Mouse (Mus musculus): ENCODE data around the gene Myo10. TPM values are rescaled to one million over a fixed set of nuclear protein-coding genes. Genes with fewer than 3 reads are reported as not detected.

Myo10 gene
- polyA plus RNA-seq, 1 experiment from 2014 or later, result 30.4 TPM

- Histone ChIP-seq H3K9me3 (replicated peaks; ENCODE audit: control insufficient read depth, low read length) (no peaks in the 10 kb centered on the region), H3K36me3 (ENCODE audit: control insufficient read depth, insufficient read depth, low read length) (no peaks in the 10 kb centered on the region), H3K4me3 (replicated peaks; ENCODE audit: low read length) (no peak overlapping the region), H3K27ac (ENCODE audit: low read length) (no peak overlapping the region), H3K4me2 (ENCODE audit: low read depth, low read length) (no peak overlapping the region), H3K27me3 (ENCODE audit: control insufficient read depth, insufficient read depth, low read length) (no peaks in the 10 kb centered on the region), H3K4me1 (ENCODE audit: control insufficient read depth, insufficient read depth, low read length) (peaks cover 38% of the 10 kb centered on the region), H3K9ac (ENCODE audit: low read length) (no peak overlapping the region)
- 86% methylated on average over 5 of the region's 5 CpGs for WGBS
- no peak for ATAC-seq (ENCODE audit: insufficient read depth, low FRiP score)
Measured at GRCm38 (mm10) chr15:25639217-25639616, 16.9 kb downstream of the Myo10 start.

GRCm38 (mm10) chr15:25640840-25641752 is 18.8 kb downstream of the Myo10 start:
- Histone ChIP-seq H3K9me3 (replicated peaks; ENCODE audit: control insufficient read depth, low read length) (no peaks in the 10 kb centered on the region), H3K27ac (ENCODE audit: low read length) (peak overlapping the region; percentile 78; the same call in 1 of the 2 replicates), H3K4me1 (ENCODE audit: control insufficient read depth, insufficient read depth, low read length) (peaks cover 36% of the 10 kb centered on the region), H3K36me3 (ENCODE audit: control insufficient read depth, insufficient read depth, low read length) (no peaks in the 10 kb centered on the region), H3K9ac (ENCODE audit: low read length) (no peak overlapping the region), H3K4me3 (replicated peaks; ENCODE audit: low read length) (no peak overlapping the region), H3K4me2 (ENCODE audit: low read depth, low read length) (no peak overlapping the region), H3K27me3 (ENCODE audit: control insufficient read depth, insufficient read depth, low read length) (no peaks in the 10 kb centered on the region)
- 66% methylated on average over 12 of the region's 12 CpGs for WGBS
- ATAC-seq (ENCODE audit: insufficient read depth, low FRiP score), result no peak

- Histone ChIP-seq H3K4me2 (ENCODE audit: low read depth, low read length) (peak overlapping the region; percentile 14; the same call in 1 of the 2 replicates), H3K4me3 (replicated peaks; ENCODE audit: low read length) (no peak overlapping the region), H3K27ac (ENCODE audit: low read length) (peak overlapping the region; percentile 78), H3K36me3 (ENCODE audit: control insufficient read depth, insufficient read depth, low read length) (no peaks in the 10 kb centered on the region), H3K27me3 (ENCODE audit: control insufficient read depth, insufficient read depth, low read length) (no peaks in the 10 kb centered on the region), H3K4me1 (ENCODE audit: control insufficient read depth, insufficient read depth, low read length) (peaks cover 29% of the 10 kb centered on the region), H3K9ac (ENCODE audit: low read length) (no peak overlapping the region), H3K9me3 (replicated peaks; ENCODE audit: control insufficient read depth, low read length) (no peaks in the 10 kb centered on the region)
- 24% methylated on average over 9 of the region's 9 CpGs for WGBS
- ATAC-seq (ENCODE audit: insufficient read depth, low FRiP score), result peak; percentile 59
Measured at GRCm38 (mm10) chr15:25642214-25643058, 20.1 kb downstream of the Myo10 start.

GRCm38 (mm10) chr15:25645862-25646261 is 23.5 kb downstream of the Myo10 start:
- Histone ChIP-seq H3K36me3 (ENCODE audit: control insufficient read depth, insufficient read depth, low read length) (no peaks in the 10 kb centered on the region), H3K4me3 (replicated peaks; ENCODE audit: low read length) (no peak overlapping the region), H3K27me3 (ENCODE audit: control insufficient read depth, insufficient read depth, low read length) (no peaks in the 10 kb centered on the region), H3K4me2 (ENCODE audit: low read depth, low read length) (no peak overlapping the region), H3K9ac (ENCODE audit: low read length) (no peak overlapping the region), H3K4me1 (ENCODE audit: control insufficient read depth, insufficient read depth, low read length) (peaks cover 33% of the 10 kb centered on the region), H3K9me3 (replicated peaks; ENCODE audit: control insufficient read depth, low read length) (no peaks in the 10 kb centered on the region), H3K27ac (ENCODE audit: low read length) (no peak overlapping the region)
- ATAC-seq (ENCODE audit: insufficient read depth, low FRiP score), result no peak
- 76% methylated on average over 4 of the region's 4 CpGs for WGBS

GRCm38 (mm10) chr15:25648287-25648686 is 26.0 kb downstream of the Myo10 start:
- Histone ChIP-seq H3K27me3 (ENCODE audit: control insufficient read depth, insufficient read depth, low read length) (no peaks in the 10 kb centered on the region), H3K4me1 (ENCODE audit: control insufficient read depth, insufficient read depth, low read length) (peaks cover 31% of the 10 kb centered on the region), H3K9ac (ENCODE audit: low read length) (no peak overlapping the region), H3K4me3 (replicated peaks; ENCODE audit: low read length) (no peak overlapping the region), H3K4me2 (ENCODE audit: low read depth, low read length) (no peak overlapping the region), H3K36me3 (ENCODE audit: control insufficient read depth, insufficient read depth, low read length) (no peaks in the 10 kb centered on the region), H3K9me3 (replicated peaks; ENCODE audit: control insufficient read depth, low read length) (no peaks in the 10 kb centered on the region), H3K27ac (ENCODE audit: low read length) (no peak overlapping the region)
- 90% methylated on average over 2 of the region's 2 CpGs for WGBS
- ATAC-seq (ENCODE audit: insufficient read depth, low FRiP score), result no peak

GRCm38 (mm10) chr15:25650371-25650770 is 28.0 kb downstream of the Myo10 start:
- Histone ChIP-seq H3K36me3 (ENCODE audit: control insufficient read depth, insufficient read depth, low read length) (no peaks in the 10 kb centered on the region), H3K4me3 (replicated peaks; ENCODE audit: low read length) (no peak overlapping the region), H3K9me3 (replicated peaks; ENCODE audit: control insufficient read depth, low read length) (no peaks in the 10 kb centered on the region), H3K27me3 (ENCODE audit: control insufficient read depth, insufficient read depth, low read length) (no peaks in the 10 kb centered on the region), H3K27ac (ENCODE audit: low read length) (peak overlapping the region; percentile 68), H3K4me2 (ENCODE audit: low read depth, low read length) (peak overlapping the region; percentile 26; the same call in 1 of the 2 replicates), H3K9ac (ENCODE audit: low read length) (no peak overlapping the region), H3K4me1 (ENCODE audit: control insufficient read depth, insufficient read depth, low read length) (peaks cover 26% of the 10 kb centered on the region)
- 55% methylated on average over 5 of the region's 5 CpGs for WGBS
- peak; percentile 84 for ATAC-seq (ENCODE audit: insufficient read depth, low FRiP score)

GRCm38 (mm10) chr15:25651820-25652219 is 29.5 kb downstream of the Myo10 start:
- H3K4me1 ChIP-seq (ENCODE audit: control insufficient read depth, insufficient read depth, low read length), result peaks cover 22% of the 10 kb centered on the region
- H3K4me3 ChIP-seq (replicated peaks; ENCODE audit: low read length), result no peak overlapping the region
- no peak overlapping the region for H3K4me2 ChIP-seq (ENCODE audit: low read depth, low read length)
- no peaks in the 10 kb centered on the region for H3K9me3 ChIP-seq (replicated peaks; ENCODE audit: control insufficient read depth, low read length)
- H3K36me3 ChIP-seq (ENCODE audit: control insufficient read depth, insufficient read depth, low read length), result no peaks in the 10 kb centered on the region
- no peaks in the 10 kb centered on the region for H3K27me3 ChIP-seq (ENCODE audit: control insufficient read depth, insufficient read depth, low read length)
- ATAC-seq (ENCODE audit: insufficient read depth, low FRiP score), result no peak
- WGBS, result 55% methylated on average over 7 of the region's 7 CpGs
- H3K9ac ChIP-seq (ENCODE audit: low read length), result no peak overlapping the region
- H3K27ac ChIP-seq (ENCODE audit: low read length), result no peak overlapping the region

GRCm38 (mm10) chr15:25652368-25652767 is 30.0 kb downstream of the Myo10 start:
- Histone ChIP-seq H3K4me1 (ENCODE audit: control insufficient read depth, insufficient read depth, low read length) (peaks cover 22% of the 10 kb centered on the region), H3K27me3 (ENCODE audit: control insufficient read depth, insufficient read depth, low read length) (no peaks in the 10 kb centered on the region), H3K4me2 (ENCODE audit: low read depth, low read length) (no peak overlapping the region), H3K9ac (ENCODE audit: low read length) (no peak overlapping the region), H3K27ac (ENCODE audit: low read length) (no peak overlapping the region), H3K9me3 (replicated peaks; ENCODE audit: control insufficient read depth, low read length) (no peaks in the 10 kb centered on the region), H3K4me3 (replicated peaks; ENCODE audit: low read length) (no peak overlapping the region), H3K36me3 (ENCODE audit: control insufficient read depth, insufficient read depth, low read length) (no peaks in the 10 kb centered on the region)
- no peak for ATAC-seq (ENCODE audit: insufficient read depth, low FRiP score)
- WGBS, result 67% methylated on average over 5 of the region's 5 CpGs

- H3K4me1 ChIP-seq (ENCODE audit: control insufficient read depth, insufficient read depth, low read length), result peaks cover 22% of the 10 kb centered on the region
- no peaks in the 10 kb centered on the region for H3K9me3 ChIP-seq (replicated peaks; ENCODE audit: control insufficient read depth, low read length)
- H3K9ac ChIP-seq (ENCODE audit: low read length), result no peak overlapping the region
- no peak overlapping the region for H3K4me3 ChIP-seq (replicated peaks; ENCODE audit: low read length)
- no peak overlapping the region for H3K4me2 ChIP-seq (ENCODE audit: low read depth, low read length)
- no peak overlapping the region for H3K27ac ChIP-seq (ENCODE audit: low read length)
- ATAC-seq (ENCODE audit: insufficient read depth, low FRiP score), result no peak
- H3K27me3 ChIP-seq (ENCODE audit: control insufficient read depth, insufficient read depth, low read length), result no peaks in the 10 kb centered on the region
- WGBS, result 57% methylated on average over 6 of the region's 6 CpGs
- no peaks in the 10 kb centered on the region for H3K36me3 ChIP-seq (ENCODE audit: control insufficient read depth, insufficient read depth, low read length)
Measured at GRCm38 (mm10) chr15:25652933-25653332, 30.6 kb downstream of the Myo10 start.
